Mouse (Mus musculus): ENCODE data around the gene Rhoj.
A peak's percentile ranks its signal among the peaks of the same experiment; 100 is the strongest.
"Not testable (repeated sequence)": the region's sequence is repeated elsewhere in the genome, so short reads cannot be mapped to it uniquely, and the experiment has no call there.

Rhoj gene

DNA sequence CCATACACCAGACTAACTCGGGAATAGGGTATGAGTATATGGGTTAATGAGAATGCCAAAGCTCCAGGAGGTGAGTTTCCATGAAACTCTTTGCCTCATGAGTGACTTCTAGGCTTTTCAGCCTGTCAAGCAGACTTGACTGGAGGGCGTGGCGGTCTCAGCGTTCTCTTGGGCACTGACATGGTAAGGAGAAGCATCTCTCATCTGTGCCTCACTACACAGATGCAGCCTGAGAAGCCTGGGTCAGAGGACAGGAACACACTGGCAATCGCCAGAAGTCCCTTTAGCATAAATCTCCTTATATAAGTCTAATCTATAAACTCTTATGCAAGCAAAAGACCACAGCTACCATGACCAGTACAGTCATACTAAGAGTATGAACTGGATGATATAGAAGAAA is 41.4 kb downstream of the Rhoj start:
- not testable (repeated sequence) for DNase-seq (ENCODE audit: extremely low spot score, low spot score)

GRCm38 (mm10) chr12:75350750-75351149 is 42.6 kb downstream of the Rhoj start:
- DNase-seq (ENCODE audit: extremely low spot score, low spot score), result no peak

GRCm38 (mm10) chr12:75351846-75352245 is 43.7 kb downstream of the Rhoj start:
- no peak for DNase-seq (ENCODE audit: extremely low spot score, low spot score)

GRCm38 (mm10) chr12:75352410-75352809 is 44.3 kb downstream of the Rhoj start:
- DNase-seq (ENCODE audit: extremely low spot score, low spot score), result no peak

DNA sequence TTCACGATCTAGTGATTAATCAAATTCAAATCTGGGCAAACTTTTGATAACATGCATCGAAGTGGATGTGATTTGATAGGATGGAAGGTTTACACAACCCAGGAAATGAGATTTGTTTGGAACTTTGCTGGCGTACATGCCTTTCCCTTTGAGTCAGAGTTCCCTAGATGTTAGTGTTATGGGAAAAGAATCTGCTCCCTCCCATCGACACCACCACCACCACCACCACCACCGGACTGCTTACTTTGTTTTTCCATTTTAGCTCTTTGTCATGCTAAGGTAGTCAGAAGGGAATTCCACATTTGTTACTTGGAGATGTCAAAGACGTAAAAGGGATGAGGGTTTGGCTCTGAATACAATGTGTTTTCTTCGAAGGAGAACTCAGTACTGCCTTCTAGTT is 46.2 kb downstream of the Rhoj start:
- DNase-seq (ENCODE audit: extremely low spot score, low spot score), result no peak

- no peak for DNase-seq (ENCODE audit: extremely low spot score, low spot score)
These were observed 49.7 kb downstream of the Rhoj start for GRCm38 (mm10) chr12:75357781-75358180.

DNA sequence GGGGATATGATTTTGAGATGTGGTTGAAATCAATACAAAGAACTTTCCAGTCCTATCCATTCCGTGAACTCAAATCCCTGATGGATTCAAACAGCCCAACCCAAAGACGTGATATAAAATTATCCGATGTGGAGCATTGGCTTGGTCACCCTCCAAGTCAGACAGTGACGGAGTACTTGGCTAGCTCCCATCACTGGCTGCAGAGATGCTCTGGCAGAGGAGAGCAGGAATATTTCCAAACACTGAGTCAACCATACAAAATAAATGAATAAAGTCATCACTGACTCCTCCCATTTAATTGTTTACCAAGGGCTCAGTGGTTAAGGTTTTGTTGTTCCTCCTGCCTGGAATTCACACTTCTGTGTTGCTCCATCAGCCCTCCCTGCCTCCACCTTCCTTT is 50.6 kb downstream of the Rhoj start:
- DNase-seq (ENCODE audit: extremely low spot score, low spot score), result no peak

- no peak for DNase-seq (ENCODE audit: extremely low spot score, low spot score)
These were observed 51.4 kb downstream of the Rhoj start for GRCm38 (mm10) chr12:75359500-75359899.

DNA sequence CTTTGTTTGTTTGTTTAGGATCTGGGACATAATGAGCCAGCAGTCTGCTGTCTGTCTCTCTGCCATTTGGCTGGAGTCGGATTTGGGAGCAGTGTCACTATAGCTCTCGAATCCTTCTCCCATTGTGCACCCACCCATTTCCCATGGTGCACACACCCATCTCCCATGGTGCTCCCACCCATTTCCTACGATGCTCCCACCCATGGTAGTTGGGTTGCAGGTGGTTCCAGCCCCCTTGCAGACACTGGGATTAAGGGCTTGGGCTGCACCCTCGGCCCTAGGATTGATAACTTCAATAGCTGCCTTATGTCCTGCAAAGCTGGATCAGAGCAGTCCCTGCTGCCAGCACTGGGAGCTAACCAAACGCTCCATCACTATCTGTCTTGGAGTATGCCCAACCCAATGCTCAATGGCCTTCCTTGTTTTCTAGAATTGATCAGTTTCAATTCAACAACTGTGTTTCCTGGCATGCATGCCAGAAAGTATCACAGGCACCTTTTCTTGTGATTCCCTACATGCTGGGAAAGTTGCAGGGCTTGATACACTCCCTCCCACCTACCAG is 51.9 kb downstream of the Rhoj start:
- no peak for DNase-seq (ENCODE audit: extremely low spot score, low spot score)

DNA sequence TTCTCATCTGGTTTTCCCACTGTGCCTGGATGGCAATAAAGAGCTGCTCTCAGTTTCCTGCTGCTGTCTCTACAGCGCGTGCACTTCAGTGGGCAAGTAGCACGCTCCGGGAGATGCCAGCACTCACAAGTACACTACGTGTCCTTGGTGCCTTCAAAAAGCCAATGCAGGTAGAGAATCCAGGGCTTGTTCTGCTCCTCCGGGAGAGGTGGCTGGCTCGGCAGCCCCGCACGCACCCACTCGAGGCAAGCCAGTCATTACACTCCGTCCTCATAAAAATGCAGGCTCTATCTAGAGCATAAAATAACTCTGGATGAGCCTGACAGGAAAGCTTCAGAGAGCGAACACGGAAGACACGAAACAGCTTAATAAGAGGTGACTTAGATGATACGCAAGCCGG is 54.3 kb downstream of the Rhoj start:
- no peak for DNase-seq (ENCODE audit: extremely low spot score, low spot score)

GRCm38 (mm10) chr12:75364416-75364815 is 56.3 kb downstream of the Rhoj start:
- DNase-seq (ENCODE audit: extremely low spot score, low spot score), result no peak

GRCm38 (mm10) chr12:75365621-75366124 is 57.6 kb downstream of the Rhoj start:
- DNase-seq (ENCODE audit: extremely low spot score, low spot score), result no peak

DNA sequence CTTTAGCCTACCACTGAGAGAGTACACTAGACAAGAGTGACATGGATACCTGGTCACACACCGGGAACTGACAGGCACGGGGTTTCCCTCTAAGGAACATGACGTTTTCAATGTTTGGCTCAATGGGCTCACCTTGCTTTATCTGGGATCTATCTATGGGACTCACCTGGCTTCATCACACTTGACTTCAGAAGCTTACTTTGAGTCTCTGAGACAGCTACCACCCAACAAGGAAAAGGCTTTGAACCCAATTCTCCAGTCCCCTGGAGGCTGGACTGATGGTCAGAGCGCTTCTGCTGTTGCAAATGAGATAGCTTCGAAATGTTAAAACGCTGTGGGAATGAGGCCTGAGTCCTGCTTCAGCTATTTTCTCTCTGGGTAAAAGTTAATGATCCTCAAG is 59.2 kb downstream of the Rhoj start:
- no peak for DNase-seq (ENCODE audit: extremely low spot score, low spot score)

- no peak for DNase-seq (ENCODE audit: extremely low spot score, low spot score)
These were observed 60.4 kb downstream of the Rhoj start for GRCm38 (mm10) chr12:75368527-75368926.

GRCm38 (mm10) chr12:75369418-75369851 is 61.3 kb downstream of the Rhoj start:
- DNase-seq (ENCODE audit: extremely low spot score, low spot score), result no peak

- no peak for DNase-seq (ENCODE audit: extremely low spot score, low spot score)
These were observed 66.3 kb downstream of the Rhoj start for GRCm38 (mm10) chr12:75374437-75374836.

- no peak for DNase-seq (ENCODE audit: extremely low spot score, low spot score)
These were observed 66.9 kb downstream of the Rhoj start for GRCm38 (mm10) chr12:75375060-75375459.

DNA sequence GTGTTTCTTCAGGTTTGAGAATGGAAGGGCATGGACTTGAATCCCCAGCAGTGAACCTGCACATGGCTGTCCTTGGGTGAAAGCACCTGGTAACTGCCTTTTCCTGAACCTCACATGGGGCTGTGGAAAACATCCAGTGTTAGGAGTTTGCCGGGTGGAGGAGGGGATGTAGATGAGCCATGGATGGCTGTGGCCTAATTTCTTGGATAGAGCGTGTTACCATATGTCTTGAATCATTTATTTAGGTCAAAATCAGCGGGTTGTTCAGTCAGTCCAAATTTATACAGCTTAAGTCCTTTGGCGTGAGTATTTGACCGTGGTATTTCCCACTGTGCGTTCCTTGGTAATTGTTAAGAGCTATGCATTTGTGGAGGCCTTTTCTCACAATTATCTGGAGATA is 68.0 kb downstream of the Rhoj start:
- no peak for DNase-seq (ENCODE audit: extremely low spot score, low spot score)

DNA sequence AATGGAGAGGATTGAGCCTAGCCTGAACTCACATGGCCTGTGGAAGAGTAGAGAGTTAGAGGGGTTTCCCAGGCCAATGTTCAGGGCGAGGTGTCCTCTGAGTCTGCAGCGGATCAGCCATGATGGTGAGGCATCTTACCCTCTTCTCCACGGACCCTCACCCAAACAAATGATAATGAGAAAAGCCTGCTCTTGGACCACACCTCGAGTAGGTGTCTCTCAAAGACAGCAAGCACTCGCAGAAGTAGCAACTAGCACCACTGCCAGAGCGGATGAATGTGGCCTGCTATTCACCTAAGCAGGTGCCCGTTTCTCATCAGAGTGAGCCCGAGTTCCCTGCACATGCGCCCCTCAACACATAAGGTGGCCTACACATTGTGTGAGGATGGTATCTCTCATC is 78.6 kb downstream of the Rhoj start:
- DNase-seq (ENCODE audit: extremely low spot score, low spot score), result no peak

DNA sequence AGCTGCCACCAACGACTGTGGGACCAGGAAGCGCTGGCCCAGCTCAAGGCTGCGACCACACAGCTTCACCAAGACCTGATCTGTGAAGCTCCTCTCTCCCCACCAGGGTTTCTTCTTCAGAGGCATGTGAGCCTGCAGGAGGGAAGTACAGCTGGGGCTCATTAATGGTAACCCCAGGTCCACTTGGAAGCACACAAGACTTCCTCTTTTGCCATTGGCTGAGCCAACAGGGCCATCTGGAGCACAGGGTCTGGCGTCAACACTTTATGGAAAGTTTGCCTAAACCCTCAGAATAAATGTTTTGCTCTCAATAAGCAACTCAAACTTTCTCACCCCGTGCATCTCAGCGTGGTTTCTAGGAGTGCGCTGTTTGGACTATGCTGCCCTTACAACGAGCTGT is 79.0 kb downstream of the Rhoj start:
- no peak for DNase-seq (ENCODE audit: extremely low spot score, low spot score)

- no peak for DNase-seq (ENCODE audit: extremely low spot score, low spot score)
These were observed 79.7 kb downstream of the Rhoj start for GRCm38 (mm10) chr12:75387846-75388245.

DNA sequence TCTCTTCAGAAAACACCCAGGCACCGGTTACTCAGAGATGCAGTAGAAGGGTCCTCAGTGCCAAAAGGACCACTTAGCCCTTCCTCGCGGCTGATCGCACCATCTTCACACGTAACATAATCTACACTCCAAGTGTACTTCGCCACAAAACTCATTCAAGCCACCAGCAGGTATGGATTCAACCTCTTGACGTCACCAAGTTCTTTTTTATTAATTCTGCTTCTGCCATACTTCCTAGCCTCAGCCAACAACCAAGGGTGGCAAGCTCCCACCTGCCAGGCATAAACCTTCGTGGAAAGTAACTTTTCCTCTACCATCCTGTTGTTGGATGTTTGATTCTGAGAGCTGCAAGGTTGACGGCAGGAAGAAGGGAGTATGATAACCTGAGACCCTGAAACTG is 80.4 kb downstream of the Rhoj start:
- no peak for DNase-seq (ENCODE audit: extremely low spot score, low spot score)

- peak; percentile 55 for DNase-seq (ENCODE audit: extremely low spot score, low spot score)
These were observed 81.4 kb downstream of the Rhoj start for GRCm38 (mm10) chr12:75389308-75390135.
